Mouse (Mus musculus): ENCODE measurements around the gene Ntpcr.

The Ntpcr gene

GRCm38 (mm10) chr8:125726986-125727385 is 2.8 kb upstream of the Ntpcr start:
- DNase-seq, result no peak

DNA sequence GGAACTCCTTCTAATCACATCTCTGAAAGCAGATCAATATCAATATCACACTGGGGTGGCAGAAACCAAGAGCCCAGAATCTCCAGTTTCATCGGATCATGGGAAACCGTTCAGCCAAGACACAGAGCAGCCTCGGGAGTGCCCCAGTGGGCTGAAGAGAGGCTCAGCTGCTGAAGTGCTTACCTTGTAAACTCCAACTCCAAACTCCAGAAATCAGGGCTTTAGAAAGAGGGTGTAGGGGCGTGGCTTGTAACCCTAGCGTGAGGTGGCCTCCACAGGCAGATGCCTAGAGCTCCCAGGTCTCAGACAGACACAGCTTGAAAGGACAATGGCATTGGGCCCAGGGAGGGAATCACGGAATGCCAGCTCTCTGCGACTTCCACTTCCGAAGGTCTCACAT is 2.0 kb upstream of the Ntpcr start:
- no peak for DNase-seq

GRCm38 (mm10) chr8:125733964-125734956 is 4.5 kb downstream of the Ntpcr start:
- DNase-seq, result peak; percentile 84

GRCm38 (mm10) chr8:125738956-125739355 is 9.2 kb downstream of the Ntpcr start:
- DNase-seq, result no peak

DNA sequence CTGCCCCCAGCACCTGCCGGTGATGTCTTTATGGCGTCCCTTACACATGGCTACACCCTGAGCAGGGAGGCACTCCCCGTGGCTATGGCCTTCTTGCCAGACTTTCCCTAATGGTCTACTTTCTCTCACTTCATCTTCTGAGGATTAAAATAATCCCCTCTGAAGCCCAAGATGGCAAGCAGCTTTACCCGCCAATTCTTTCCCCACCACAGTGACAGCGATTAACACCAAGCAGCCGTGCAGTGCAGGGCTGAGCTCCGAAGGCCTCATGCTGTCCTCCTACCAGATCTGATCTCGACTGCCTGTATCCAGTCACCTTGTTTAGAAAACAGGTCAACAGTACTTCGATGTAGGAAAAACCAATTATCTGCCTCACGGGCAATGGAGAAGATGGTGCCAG is 10.9 kb downstream of the Ntpcr start:
- no peak for DNase-seq

DNA sequence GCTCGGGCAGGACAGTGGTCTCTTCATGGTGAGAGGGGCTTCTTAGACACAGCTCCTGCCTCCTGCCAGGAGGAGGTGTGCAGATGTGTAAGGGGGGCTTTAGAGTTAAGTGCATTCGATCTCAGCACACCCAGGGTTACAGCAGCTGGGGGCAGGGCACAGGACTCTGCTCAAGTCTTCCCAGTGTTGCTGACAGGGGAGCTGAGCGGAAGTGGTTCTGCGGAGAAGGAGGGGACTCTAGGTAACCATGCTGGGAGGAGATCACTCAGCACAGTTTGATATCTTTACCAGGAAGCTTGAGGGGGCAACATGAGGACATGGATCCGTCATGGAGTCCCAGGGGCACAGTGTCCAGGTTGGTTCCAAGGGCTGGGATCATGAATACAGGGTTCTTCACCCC is 11.6 kb downstream of the Ntpcr start:
- DNase-seq, result no peak

- DNase-seq, result no peak
Measured at GRCm38 (mm10) chr8:125741855-125742254, 12.1 kb downstream of the Ntpcr start.

DNA sequence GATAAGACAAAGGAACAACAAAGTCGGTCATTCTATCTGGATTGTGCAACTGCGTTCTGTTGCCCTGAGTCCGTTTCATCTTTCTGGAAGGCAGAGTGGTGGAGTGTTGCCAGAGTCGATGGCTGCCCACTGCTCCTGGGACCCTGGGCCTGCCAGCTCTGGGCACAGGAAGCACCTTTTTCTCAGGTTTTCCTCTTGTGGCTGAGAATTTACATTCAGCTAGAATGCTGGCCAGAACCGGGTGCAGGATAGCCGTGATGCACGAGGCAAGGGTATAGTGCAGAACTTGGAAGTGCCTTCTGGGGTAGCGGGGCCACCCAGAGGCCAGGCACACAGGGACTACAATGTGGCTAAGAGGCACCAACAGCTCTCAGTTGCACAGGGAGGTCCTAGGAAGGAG is 12.6 kb downstream of the Ntpcr start:
- DNase-seq, result no peak

DNA sequence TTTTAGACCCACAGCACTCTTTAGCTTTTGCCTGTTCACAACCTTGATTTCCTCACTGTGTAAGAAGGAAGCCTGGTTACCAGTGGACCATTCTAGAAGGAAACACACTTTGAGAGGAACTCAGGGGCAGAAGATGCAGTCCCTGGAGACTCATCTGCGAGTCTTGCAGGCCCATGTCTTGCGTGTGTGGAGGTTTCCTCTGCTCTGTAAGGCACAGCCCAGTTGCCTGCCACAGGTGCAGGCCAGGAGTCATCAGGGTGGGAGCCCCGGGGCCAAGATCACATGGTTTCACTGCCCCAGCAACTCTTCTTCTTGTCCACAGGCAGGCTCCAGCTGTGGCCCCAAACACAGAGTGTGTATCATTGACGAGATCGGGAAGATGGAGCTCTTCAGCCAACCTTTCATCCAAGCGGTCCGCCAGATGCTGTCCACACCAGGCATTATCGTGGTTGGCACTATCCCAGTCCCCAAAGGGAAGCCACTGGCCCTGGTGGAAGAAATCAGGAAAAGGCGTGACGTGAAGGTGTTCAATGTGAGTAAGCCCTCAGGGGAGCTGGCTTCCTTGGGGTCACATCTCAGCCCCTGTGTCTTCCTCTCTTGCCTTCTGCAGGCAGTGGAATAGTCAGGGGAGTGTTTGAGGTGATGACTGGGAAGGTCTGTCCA is 15.3 kb downstream of the Ntpcr start:
- no peak for DNase-seq

- no peak for DNase-seq
Measured at GRCm38 (mm10) chr8:125747390-125747789, 17.6 kb downstream of the Ntpcr start.

DNA sequence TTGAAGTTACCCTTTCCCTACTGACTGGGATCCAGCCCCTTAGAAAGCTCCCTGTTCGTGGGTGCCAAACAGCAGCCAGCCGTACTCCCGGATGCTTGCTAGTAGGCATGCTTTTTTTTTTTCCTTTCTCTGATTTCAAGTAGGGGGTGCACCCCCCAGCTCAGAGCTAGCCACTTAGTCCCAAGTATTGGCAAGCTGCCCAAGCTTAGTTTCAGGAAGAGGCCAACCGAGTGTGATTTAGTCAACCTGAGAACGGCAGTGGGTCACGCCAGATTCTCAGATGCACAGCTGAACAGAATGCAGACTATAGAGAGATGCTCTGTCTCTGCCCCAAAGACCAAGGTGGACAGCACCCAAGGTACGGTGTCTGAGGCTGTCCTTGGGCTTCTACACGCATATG is 21.1 kb downstream of the Ntpcr start:
- no peak for DNase-seq

DNA sequence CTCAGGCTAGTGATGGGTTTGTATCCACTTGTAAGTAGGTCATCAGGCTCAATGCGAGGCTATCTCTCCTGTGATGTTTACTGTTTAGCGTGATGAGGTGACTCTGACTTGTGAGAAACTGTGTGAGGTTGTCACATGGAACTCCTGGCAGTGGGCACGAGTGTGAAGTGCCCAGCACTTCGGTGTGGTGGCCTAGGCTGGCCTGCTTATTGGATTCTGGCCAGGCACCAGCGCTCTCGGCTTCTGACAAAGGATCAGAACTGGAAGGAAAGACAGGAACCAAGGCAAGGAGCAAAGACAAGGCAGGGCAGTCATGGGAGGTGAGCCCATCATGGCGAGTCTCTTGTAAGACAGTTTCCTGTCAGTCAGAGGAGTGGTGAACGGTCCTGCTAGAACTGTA is 26.1 kb downstream of the Ntpcr start:
- DNase-seq, result no peak

DNA sequence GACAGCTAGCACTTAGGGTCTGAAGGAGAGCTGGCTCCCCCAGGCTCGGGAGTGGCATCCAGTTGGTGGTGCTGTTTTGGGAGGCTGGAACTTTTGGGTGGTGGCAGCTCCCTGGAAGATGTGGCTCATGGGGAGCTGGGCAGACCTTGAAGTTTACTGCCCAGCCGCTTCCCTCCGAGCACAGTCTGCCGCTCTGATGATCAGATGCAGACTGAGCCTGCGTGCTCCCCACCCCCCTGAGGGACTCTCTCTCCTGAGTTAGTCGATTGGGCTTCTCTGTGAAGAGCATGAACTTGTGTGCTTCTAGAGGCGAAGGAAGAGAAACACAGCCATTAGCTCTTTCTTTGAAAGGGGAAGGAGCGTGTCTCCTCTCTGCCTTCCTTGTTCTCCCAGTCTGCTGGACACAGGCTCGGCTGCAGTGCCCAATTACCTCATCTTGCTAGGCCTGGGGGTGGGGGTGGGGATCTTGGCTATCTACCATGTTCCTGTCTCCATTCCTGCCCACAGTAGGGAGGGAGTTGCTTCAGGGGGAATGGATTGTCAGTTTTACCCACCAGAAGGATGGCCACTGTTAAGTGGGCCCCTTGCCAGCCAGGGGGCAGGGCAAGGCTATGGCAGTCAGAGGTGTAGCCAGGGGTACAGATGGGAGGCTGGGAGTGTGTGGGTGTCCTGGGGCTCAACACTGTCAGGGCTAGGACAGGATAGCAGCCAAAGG is 26.8 kb downstream of the Ntpcr start:
- DNase-seq, result no peak

DNA sequence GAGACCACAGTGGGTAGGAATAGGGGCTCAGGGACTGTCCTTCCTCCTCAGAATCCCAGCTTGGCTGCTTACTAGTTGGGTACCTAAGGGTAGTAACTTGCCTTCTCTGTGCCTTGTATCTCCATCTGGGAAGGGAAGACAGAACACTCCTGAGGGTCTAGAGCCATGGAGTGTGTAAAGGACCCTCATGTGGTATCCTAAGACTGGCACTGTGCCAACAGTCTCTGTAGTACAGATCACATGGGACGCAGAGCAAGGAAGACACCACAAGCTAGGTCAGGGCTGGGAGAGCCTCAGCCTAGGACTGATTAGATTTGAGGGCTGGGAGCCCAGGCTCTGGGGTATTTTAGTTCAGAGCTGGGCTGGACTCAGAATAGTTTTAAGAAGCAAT is 27.3 kb downstream of the Ntpcr start:
- DNase-seq, result no peak

DNA sequence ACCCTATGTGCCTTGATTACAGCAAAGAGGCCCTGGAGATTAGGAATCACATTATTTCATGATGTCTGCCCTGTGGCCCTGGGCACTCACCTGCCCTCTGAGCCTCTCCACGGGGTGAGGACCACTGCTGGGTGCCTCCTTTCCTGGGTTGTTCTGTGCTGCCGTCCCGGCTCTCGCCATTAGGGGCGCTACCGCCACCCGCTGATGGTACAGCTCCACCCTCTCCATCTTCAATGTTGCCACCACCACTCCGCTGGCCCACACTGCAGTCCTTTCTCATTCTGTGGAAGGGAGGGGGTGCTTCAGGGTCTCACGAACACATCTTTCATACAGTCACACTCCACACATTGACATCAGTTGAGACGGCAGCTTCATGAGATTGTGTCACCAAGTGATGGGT is 29.3 kb downstream of the Ntpcr start:
- DNase-seq, result no peak

DNA sequence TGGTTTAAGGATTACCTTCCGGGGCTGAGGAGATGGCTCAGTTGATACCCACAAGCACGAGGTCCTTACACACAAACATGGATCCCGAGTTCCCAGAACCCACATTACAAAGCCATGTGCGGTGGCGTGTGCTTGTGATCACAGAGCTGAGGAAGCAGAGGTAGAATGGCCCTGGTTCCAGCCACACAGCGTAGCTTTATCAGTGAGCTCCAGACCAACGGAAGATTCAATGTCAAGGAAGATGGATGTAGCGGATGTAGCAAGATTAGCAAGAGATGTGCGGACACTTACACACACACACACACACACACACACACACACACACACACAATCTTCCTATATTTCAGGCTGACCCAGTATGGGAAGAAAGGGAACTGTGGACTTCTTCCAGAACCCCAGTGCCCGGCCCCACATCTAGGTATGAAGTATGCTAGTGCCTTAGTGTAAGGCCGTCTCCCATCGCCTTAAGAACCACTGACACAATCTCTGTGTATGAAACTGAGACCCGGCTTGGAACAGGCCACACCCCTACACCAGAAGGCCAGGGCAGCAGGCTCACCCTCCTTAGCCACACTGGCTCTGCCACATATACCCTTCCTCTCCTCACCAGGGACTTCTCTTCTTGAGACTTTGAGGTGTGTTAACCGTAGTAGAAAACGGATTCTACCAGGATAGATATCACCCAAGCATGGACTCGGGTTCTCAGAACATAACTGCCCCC is 33.5 kb downstream of the Ntpcr start:
- DNase-seq, result no peak

- no peak for DNase-seq
Measured at GRCm38 (mm10) chr8:125768079-125768478, 38.3 kb downstream of the Ntpcr start.

DNA sequence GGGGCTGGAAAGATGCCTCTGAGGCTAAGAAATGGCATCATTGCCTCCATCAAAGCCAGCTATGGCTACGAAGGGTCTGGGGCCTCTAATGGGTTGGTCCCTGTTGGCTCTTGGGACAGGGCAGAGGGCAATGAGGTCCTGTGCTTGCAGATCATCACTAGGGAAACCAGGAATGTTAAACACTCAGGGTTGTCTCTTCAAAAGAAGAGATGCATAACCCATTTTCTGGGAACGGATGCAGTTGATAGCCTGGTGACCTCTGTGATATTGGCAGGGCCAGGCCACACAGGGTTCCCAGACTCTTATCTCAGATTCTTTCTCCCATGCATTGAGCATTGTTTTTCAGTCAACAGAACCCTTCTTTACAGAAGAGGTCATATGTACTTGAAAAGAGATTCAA is 42.5 kb downstream of the Ntpcr start:
- DNase-seq, result no peak

DNA sequence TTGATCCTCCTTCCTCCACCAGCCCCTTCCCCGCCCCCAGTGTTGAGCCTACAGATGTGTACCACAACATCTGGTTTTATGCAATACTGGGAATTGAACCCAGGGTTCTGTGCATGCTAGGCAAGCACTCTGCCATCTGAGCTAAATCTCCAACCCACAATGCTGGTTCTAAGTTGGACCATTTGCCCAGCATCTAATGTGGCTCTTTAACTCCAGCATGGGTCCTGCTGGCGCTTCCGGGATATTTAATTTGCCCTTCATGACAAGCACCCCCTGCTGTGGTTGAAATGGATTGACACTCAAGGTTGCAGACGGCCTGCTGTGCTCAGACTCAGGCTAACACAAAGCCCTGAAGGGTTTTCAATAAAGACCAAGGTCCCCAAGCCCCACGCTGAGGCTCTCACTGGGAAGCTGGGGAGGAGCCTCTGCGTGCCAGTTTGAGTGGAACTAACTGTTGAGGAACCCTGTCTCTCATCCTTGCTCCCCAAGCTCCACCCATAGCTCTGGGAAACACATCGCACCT is 43.6 kb downstream of the Ntpcr start:
- no peak for DNase-seq

DNA sequence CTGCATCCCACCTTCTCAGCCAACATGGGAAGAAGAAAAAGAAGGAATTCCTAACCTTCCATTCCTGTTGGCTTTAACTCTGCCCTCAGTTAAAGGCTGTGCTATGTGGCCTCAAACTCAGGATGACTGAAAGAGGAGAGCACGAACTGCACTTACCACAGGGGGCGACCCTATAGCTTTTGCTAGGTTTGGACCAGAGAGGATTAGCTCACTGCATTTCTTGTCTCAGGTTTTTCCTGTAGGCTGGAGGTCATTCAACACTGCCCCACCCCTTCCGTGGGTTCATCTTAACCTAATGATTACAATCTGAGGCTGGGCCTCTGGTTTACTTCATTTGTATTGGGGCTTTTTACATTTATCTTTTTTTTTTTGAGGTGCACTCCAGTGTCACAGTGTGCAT is 45.3 kb downstream of the Ntpcr start:
- no peak for DNase-seq

DNA sequence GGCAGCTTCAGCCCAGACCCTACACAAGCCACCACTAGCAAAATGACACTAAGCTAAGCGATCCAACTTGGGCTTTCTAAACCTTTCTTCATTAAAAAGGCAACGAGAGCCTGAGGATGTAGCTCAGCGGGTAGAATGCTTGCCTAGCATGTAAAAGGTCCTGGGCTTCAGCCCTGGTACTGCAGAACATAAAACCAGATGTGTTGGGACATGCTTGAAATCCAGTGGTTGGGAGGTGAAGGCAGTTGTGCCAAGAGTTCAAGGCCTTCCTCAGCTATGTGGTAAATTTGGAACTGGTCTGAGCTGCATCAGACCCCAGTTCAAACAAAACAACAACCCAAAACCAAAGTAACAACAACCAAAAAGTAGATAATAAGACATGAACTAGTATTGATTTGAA is 46.6 kb downstream of the Ntpcr start:
- DNase-seq, result no peak

- DNase-seq, result no peak
Measured at GRCm38 (mm10) chr8:125776800-125777199, 47.0 kb downstream of the Ntpcr start.
